Comparison of ENCODE assay signal across 8 mouse cellular contexts in genomic region chr9:63856065-63856736, GRCm38 (mm10).
A peak's percentile ranks its signal among the peaks of the same experiment; 100 is the strongest.
DNase-seq lines count a peak whose midpoint lies in the region; ATAC-seq and TF ChIP-seq lines count a peak whose summit lies in the region.

No protein-coding gene starts in this region.

- 78% methylated on average over 9 of the region's 9 CpGs for WGBS in midbrain, embryonic 14.5 days
- WGBS in midbrain, embryonic 13.5 days, result 76% methylated on average over 9 of the region's 9 CpGs

- H3K9me3 ChIP-seq in midbrain, embryonic 14.5 days (ENCODE audit: control insufficient read depth, low read length), result no peaks in the 10 kb centered on the region
- H3K9me3 ChIP-seq in midbrain, embryonic 13.5 days, result no peaks in the 10 kb centered on the region

- intact Hi-C loops in heart, postnatal 36 days (cut with DNase I), result no loop called here

- DNase-seq in midbrain, embryonic 14.5 days, result peak; percentile 42
- DNase-seq in frontal cortex, postnatal 25 days (ENCODE audit: low spot score in 2 of 2), result peak; percentile 31 to 55
- DNase-seq in layer of hippocampus, adult 2 months (ENCODE audit: low spot score in 2 of 2), result peak; percentile 93 to 94
- peak; percentile 69 to 74 for DNase-seq in right cerebral cortex, adult 2 months (ENCODE audit: low spot score in 2 of 2)
- no peak for DNase-seq in gastrocnemius, adult 8-10 months (ENCODE audit: low spot score in 2 of 2)
- no peak for DNase-seq in heart, postnatal 36 days
- DNase-seq in adrenal gland, postnatal 25 days, result no peak

- no peak overlapping the region for H3K27ac ChIP-seq in midbrain, embryonic 14.5 days (replicated peaks; ENCODE audit: low read depth, low read length)
- no peak overlapping the region for H3K27ac ChIP-seq in midbrain, embryonic 13.5 days
- H3K27ac ChIP-seq in layer of hippocampus, adult 2 months, result peak overlapping the region; percentile 40; the same call in 1 of the 2 replicates

- no peak for TF ChIP-seq CTCF in layer of hippocampus, adult 2 months (conservative IDR thresholded peaks at IDR 0.05)

- H3K4me2 ChIP-seq in midbrain, embryonic 14.5 days (ENCODE audit: low read length), result no peak overlapping the region
- no peak overlapping the region for H3K4me2 ChIP-seq in midbrain, embryonic 13.5 days (replicated peaks)

- H3K27me3 ChIP-seq in midbrain, embryonic 14.5 days (ENCODE audit: control insufficient read depth, insufficient read depth, low read length), result no peaks in the 10 kb centered on the region
- H3K27me3 ChIP-seq in midbrain, embryonic 13.5 days, result no peaks in the 10 kb centered on the region

- no peak for ATAC-seq in midbrain, embryonic 14.5 days (ENCODE audit: low FRiP score, low TSS enrichment)
- ATAC-seq in midbrain, embryonic 13.5 days, result no peak

- H3K4me1 ChIP-seq in midbrain, embryonic 14.5 days (ENCODE audit: control insufficient read depth, insufficient read depth, low read length), result 0 out of 2 replicates have a peak, but pooled peaks cover 3% of the 10 kb centered on the region
- H3K4me1 ChIP-seq in midbrain, embryonic 13.5 days (replicated peaks), result no peaks in the 10 kb centered on the region; the same call in 1 of the 2 replicates

- H3K9ac ChIP-seq in midbrain, embryonic 14.5 days (replicated peaks; ENCODE audit: low read length), result no peak overlapping the region
- no peak overlapping the region for H3K9ac ChIP-seq in midbrain, embryonic 13.5 days (replicated peaks)

- no peak overlapping the region for H3K4me3 ChIP-seq in midbrain, embryonic 14.5 days (replicated peaks; ENCODE audit: low read depth, low read length)
- no peak overlapping the region for H3K4me3 ChIP-seq in midbrain, embryonic 13.5 days (replicated peaks)
- H3K4me3 ChIP-seq in layer of hippocampus, adult 2 months, result no peak overlapping the region; the same call in 1 of the 2 replicates

- H3K36me3 ChIP-seq in midbrain, embryonic 14.5 days (ENCODE audit: control insufficient read depth, insufficient read depth, low read length), result no peaks in the 10 kb centered on the region
- no peaks in the 10 kb centered on the region for H3K36me3 ChIP-seq in midbrain, embryonic 13.5 days

Comparison
In these comparisons a context has a peak if more than half of its experiments do, and no peak if none do; other contexts are left out.
1. DNase-seq: peak in midbrain, embryonic 14.5 days (single experiment), frontal cortex, postnatal 25 days (2 of 2), layer of hippocampus, adult 2 months (2 of 2) and right cerebral cortex, adult 2 months (2 of 2); none in gastrocnemius, adult 8-10 months (0 of 2), heart, postnatal 36 days (0 of 2) and adrenal gland, postnatal 25 days (single experiment).